Mouse (Mus musculus) common myeloid progenitor, adult 5-6 weeks (primary cell): ENCODE measurements at regions not wholly inside any gene's neighbourhood (a gene's known extent, or its start where the extent isn't known, plus 50 kb on each side); places are given as distances from the start of the nearest gene placed in this dataset.

Experiments
- ATAC-seq: replicated peaks from 2 replicates; pipeline ENCODE4 v1.8.0; 2016; ENCODE audit warnings: low read depth, mild to moderate bottlenecking, moderate TSS enrichment, inconsistent platforms; ENCODE audit not compliant: poor library complexity, severe bottlenecking

DNA sequence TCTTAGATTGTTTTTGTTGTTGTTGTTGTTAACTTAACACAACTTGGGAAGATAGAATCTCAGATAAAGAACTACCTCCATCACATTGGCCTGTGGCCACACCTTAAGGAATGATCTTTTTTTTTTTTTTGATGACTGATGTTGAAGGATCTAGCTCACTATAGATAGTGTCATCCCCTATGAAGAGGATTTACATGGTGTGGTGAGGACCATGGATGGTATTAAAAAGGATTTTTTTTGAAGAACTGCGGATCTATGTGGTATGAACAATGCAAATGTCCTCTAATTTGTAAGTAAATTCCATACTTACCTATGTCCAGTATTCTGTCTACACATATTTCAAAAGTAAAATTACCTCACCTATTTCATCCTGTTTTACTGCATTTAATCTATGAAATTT, 91.8 kb upstream of the Rbm31y start:
- ATAC-seq, result peak; percentile 85
